Mouse (Mus musculus): ENCODE results near the gene Gm38431.

The Gm38431 gene

DNA sequence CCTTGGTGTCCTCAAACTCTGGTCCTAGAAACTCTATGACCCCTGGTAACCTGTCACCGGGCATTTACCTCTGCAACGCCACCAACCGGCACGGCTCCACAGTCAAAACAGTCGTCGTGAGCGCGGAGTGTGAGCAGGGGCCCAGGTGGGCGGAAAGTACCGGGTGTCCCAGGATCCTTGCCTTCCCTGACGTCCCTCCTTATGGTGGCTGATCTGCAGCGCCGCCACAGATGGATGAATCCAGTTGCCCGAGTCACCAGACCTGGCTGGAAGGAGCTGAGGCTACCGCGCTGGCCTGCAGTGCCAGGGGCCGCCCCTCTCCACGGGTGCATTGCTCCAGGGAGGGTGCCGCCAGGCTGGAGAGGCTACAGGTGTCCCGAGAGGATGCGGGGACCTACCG, 55.1 kb downstream of the Gm38431 start:
- DNase-seq = peak; percentile 7 to 20

DNA sequence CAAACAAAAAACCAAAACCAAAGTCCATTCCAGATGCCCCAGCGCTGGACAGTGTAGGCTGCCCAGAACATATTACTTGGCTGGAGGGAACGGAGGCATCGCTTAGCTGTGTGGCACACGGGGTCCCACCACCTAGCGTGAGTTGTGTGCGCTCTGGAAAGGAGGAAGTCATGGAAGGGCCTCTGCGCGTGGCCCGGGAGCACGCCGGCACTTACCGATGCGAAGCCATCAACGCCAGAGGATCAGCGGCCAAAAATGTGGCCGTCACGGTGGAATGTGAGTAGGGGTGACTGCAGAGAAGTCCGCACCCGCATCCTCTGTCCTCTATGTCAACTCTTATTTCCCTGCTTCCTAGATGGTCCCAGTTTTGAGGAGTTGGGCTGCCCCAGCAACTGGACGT, 55.6 kb downstream of the Gm38431 start:
- DNase-seq = peak in 1 of 2 experiments; percentile 10

DNA sequence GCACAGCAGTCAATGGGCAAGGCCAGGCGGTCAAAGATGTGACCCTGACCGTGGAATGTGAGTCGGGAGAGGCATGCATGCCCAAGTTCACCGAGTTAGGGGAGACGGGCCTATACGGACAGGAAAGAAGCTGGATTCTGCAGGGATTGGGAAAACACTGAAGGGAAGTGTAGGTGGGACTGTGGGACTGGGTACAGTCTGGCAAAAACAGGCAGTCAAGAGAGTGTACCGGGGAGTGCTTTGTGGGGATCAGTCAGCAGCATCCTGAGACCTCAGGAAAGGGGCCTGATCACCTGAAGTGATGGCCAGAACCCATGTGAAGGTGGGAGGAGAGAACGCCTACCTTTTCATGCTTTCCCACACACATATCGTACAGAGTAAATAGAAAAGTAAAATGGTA, 56.2 kb downstream of the Gm38431 start:
- DNase-seq = no peak

DNA sequence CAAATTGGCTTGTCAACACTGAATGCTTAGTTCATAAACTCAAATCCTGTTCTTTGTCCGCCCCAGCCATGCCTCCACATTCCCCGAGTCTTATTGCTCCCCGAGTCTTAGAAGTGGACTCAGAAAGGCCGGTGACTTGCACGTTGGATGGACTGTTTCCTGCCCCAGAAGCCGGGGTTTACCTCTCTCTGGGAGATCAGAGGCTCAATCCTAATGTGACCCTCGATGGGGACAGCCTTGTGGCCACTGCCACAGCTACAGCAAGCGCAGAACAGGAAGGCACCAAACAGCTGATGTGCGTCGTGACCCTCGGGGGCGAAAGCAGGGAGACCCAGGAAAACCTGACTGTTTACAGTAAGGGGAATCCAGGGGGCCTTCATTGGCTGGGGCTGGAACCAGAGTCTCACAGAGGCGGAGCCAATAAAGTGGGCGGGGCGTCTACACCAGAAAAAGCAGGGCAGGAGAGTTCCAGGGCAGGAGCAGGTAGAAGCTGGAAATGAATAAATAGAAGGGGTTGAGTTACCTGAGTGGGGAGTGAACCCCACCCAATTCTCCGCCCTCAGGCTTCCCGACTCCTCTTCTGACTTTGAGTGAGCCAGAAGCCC, 57.2 kb downstream of the Gm38431 start:
- peak; percentile 45 to 50 for DNase-seq

DNA sequence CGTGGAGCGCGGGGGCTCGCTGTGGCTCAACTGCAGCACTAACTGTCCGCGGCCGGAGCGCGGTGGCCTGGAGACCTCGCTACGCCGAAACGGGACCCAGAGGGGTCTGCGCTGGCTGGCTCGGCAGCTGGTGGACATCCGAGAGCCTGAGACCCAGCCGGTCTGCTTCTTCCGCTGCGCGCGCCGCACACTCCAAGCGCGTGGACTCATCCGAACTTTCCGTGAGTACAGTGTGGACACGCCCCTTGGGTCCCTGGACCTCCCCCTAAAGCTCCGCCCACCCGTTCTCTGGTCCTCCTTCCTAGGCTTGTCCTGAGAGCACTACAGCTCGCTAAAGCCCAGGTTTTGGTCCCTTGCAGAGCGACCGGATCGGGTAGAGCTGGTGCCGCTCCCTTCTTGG, 58.7 kb downstream of the Gm38431 start:
- peak; percentile 89 to 91 for DNase-seq

DNA sequence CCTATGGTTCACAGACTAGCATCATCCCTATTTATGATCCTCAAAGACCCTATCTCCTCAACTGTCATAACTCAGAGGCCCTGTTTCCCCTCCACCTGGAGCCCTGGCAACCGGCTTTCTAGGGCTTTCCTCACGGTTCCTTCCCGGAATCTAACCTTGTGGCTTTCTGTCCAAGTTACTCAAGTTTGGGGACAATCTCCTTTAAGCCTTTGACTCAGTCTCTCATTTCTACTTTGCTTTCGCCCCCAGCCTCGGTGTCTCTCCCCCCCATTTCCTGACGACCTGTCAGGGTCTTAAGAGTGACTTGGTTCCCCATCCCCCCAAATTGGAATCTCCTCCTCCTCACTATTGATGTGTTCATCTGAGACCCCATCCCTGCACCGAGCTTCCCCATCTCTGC, 59.3 kb downstream of the Gm38431 start:
- DNase-seq = no peak

DNA sequence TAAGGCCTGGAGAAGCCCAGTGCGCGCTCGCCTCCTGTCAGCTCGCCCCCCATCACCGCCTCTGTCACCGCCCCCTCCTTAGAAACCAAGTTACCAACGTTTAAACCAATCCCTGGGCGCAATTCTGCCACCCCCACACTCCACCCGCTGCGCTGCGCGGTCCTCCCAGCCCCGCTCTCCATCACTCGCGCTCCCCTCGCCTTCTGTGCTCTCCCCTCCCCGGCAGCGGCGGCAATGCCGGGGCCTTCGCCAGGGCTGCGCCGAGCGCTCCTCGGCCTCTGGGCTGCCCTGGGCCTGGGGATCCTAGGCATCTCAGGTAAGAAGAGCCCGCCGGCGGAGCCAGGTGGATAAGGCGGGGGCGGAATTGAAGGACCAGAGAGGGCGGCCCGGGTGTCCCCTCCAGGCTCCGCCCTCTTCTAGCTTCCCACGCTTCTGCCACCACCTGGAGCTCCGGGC, 59.9 kb downstream of the Gm38431 start, which contains the start of gene Icam5:
Icam5 (plus strand) TSS at position 178 of the 456 bp plus-strand sequence.
- peak; percentile 29 to 40 for DNase-seq

DNA sequence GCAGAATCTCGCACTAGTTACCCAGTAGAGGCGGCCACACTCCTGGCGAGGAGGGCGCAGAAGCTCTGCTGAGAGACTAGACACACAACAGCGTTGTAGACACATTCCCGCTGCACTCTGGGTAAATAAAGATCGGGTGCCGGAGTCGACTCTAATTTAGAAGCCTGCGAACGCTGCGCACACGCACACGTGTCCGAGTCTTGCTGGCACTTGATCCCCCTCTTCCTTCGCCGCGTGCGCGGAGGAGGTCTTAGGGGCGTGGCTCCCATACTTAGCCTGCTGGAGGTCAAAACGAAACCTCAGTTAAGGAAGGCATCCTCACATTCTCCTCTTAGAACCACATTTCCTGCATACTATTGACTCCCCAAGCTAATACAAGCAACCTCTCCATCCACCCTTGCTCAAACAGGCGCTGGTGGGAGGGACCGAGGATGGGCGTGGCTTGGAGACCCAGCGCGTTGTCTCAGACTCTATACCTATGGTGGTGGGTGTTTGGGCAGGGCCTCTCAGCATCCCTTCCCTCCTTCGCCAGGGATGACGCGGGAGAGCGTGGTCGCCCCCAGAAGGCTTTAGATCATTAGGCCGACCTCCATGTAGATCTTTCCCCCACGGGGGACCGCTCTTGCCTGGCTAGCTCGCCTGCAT, 60.4 kb downstream of the Gm38431 start:
- DNase-seq = peak in 1 of 2 experiments; percentile 65

DNA sequence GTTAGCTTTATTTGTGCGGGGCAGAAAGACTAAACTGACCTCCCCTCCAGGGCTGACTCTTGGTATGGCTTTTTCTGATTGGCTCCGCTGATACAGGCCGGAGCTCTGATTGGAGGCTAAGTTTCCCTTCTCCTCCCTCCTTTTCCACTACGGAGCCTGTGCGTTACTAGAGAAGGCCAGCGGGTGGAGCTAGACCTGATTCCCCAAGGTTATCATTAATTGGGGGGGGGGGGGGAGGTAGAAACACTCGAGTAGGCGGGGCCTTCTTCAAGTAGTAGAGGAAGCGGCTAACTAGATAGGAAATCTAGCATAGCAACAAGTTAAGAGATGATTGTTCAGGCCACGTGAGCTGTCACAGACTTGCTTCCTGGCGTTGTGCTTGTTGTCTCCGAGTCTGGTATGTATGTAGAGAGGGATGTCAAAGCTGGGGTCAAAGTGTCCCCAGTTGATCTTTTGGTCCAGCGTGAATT, 61.0 kb downstream of the Gm38431 start:
- DNase-seq = peak; percentile 85 to 90

DNA sequence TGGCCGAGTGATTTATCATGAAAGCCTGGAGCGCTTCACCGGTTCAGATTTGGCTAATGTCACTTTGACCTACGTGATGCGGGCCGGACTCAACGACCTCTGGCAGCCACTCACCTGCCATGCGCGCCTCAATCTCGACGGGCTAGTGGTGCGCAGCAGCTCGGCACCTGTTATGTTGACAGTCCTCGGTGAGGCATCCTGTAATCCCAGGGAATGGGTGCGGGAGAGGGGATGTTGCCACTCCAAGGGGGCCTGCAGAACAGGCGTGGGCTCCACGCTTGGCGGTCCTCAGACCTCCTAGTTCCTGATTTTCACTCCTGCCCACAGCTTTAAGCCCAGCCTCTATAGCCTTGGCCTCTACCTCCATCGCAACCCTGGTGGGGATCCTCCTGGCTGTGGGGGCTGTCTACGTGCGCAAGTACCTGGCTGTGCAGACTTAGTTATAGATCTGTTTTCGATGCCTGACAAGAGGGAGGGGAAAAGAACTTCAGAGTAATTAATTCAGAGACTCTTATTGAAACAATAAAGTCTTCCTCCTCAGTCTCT, 61.7 kb downstream of the Gm38431 start:
- peak; percentile 30 to 39 for DNase-seq

DNA sequence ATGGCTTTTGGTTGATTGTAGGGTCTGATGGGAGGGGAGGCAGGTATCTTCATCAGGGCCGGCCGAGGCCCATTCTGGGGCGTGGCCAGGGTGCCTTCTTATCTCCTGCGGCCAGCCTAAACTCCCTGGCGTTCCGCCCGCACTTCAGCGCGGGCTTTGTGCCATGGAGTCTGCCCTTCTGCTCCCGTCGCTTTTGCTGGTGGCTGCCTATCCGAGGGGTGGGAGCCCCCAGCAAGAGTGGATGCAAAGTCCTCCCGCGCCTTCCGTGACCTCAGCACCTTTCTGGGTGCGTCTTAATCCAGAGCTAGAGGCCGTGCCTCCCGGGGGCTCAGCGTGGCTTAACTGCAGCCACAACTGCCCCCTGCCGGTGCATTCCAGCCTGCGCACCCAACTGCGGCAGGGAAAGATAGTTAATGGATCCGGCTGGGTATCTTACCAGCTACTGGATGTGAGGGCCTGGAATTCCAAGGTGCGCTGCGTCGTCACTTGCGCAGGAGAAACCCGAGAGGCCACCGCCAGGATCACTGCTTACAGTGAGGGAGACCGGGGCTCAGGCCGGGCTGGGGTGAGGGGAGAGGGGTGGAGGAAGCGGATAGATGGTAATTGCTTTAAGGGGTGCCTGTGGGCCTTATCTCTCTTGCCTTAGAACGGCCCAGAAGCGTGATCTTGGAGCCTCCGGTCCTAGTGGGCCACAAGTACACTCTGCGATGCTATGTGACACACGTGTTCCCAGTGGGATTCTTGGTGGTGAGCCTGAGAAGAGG, 62.3 kb downstream of the Gm38431 start, which contains the start of gene Icam4:
Icam4 (plus strand) TSS at position 83 of the 764 bp plus-strand sequence.
- peak; percentile 84 to 85 for DNase-seq

DNA sequence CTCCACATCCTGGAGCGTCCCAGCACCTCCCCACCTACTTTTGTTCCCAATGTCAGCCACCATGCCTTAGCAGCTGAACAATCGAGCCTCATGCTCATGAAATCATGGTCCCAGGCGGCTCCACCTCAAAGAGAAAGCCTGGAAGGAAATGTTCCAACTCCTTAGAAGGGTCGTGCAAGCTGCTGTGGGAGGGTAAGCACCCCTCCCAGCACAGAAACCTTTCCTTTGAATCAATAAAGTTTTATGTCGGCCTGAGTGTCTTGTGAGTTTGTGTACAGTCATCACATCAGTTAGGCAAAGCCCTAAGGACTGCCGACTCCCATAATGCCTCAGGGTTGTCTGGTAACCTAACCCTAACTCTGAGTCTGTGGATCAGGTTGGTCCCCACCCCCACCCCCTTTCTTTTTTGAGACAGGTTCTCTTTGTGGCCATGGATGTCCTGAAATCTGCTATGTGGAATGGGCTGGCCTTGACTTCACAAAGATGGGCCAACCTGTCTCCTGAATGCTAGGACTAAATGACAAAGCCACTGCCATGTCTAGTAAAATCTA, 63.2 kb downstream of the Gm38431 start:
- no peak for DNase-seq

DNA sequence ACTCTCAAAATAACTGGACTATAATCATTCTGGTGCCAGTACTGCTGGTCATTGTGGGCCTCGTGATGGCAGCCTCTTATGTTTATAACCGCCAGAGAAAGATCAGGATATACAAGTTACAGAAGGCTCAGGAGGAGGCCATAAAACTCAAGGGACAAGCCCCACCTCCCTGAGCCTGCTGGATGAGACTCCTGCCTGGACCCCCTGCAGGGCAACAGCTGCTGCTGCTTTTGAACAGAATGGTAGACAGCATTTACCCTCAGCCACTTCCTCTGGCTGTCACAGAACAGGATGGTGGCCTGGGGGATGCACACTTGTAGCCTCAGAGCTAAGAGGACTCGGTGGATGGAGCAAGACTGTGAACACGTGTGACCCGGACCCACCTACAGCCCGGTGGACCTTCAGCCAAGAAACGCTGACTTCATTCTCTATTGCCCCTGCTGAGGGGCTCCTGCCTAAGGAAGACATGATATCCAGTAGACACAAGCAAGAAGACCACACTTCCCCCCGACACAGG, 64.0 kb downstream of the Gm38431 start:
- no peak for DNase-seq

DNA sequence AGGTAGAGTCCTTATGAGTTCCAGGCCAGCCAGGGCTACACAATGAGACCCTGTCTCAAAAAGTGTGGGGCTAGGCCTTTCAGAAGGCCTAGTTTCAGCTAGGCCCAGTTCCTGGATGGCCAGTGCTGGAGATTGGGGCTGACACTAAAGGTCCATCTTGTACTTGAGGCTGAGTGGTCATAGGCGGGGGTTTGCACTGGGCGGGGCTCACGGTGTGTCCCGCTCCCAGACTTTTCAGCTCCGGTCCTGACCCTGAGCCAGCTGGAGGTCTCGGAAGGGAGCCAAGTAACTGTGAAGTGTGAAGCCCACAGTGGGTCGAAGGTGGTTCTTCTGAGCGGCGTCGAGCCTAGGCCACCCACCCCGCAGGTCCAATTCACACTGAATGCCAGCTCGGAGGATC, 64.9 kb downstream of the Gm38431 start:
- no peak for DNase-seq

DNA sequence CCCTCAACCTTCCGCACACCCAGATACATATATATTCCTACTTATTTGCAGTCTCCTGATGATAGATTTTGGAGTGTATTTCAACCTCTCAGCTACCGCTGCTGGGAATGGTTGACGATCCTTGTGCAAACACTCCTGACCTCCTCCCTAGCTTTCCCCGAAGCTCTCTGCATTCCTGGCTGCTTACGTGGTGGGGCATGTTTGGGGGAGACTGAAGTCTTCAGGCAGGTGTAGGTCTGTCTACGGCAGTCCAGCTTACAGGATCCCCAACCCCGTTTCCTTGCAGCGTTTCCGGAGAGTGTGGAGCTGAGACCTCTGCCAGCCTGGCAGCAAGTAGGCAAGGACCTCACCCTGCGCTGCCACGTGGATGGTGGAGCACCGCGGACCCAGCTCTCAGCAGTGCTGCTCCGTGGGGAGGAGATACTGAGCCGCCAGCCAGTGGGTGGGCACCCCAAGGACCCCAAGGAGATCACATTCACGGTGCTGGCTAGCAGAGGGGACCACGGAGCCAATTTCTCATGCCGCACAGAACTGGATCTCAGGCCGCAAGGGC, 66.5 kb downstream of the Gm38431 start:
- no peak for DNase-seq

DNA sequence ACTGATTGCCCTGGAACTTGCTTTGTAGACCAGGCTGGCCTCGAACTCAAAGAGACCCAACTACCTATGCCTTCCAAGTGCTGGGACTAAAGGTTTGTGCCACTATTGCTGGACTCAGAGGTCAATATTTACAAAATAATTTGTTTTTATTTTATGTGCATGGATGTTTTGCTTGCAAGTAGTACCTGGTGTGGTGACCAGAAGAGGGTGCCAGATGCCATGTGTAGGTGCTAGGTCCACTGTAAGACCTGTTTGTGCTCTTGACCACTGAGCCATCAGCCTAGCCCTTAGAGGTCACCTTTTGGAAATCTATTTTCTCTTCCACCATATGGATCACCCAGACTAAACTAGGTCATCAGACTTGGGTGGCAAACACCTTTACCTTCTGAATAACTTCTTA, 69.1 kb downstream of the Gm38431 start:
- DNase-seq = no peak

DNA sequence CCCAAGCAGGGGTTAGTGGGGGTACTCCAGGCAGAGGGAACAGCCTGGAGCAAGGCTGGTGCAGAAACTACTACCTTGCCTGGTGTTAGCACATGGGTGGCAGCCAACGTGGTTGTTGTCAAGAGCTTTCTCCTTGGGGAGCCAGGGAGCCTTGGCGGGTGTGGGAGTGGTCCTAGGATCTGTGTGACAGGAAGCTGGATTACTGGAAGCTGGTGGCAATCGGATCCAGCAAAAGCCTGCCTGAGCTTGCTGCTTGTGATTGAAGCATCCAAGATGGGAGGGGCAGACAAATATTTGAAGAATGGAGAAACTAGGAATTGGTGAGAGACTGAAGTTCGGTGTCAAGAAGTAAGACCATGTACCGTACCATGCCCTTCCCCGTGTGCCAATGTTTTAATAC, 69.5 kb downstream of the Gm38431 start:
- no peak for DNase-seq

DNA sequence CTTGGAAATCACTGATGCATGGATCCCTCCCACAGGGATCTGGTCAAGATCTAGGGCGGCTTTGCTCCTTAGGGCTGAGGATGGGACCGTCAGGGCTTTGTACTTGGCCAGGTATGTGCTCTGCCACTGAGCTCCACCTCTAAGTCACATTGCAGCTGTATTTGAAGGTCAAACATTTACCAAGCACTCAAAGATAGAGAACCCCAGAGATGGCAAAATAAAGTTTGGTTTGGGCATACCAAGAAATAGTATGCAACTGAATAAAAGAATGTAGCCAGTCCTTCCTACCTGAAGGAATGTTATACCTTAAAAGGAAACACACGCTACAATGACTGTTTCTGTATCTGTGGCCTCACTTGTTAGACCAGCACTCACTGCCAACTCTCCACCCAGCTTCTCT, 70.4 kb downstream of the Gm38431 start:
- DNase-seq = no peak

DNA sequence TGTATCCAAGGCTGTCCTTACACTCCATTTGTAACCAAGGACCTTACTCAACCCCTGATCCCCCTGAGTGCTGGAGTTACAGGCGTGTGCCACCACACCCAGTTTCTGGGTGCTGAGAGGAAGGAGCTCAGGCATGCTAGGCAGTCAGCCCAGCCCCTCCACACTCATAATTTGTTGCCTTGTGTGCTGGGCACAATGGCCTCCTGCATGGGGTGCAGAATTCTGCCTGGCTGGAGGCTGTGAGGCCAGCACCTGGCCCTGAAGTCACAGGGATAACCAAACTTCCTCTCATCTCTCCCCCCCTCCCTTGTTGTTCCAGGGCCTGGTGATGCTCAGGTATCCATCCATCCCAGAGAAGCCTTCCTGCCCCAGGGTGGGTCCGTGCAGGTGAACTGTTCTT, 73.2 kb downstream of the Gm38431 start:
- DNase-seq = no peak

Measured in B cell, adult 2 months (primary cell).